In genomic region chr12:79628121-79628774, GRCm38 (mm10) we compare ENCODE assay signal across 13 mouse cellular contexts.
DNase-seq lines count a peak whose midpoint lies in the region; ATAC-seq lines count a peak whose summit lies in the region.
"Had no signal": no experiment of that assay in that cellular context is flagged by ENCODE, and none has a peak within 500 bp of the region (broad histone marks: within the 10 kb centered on the region; RNA-seq: fewer than 3 reads in every experiment).

No protein-coding gene starts in this region.

- no peak for ATAC-seq in forebrain, embryonic 14.5 days
- no peak for ATAC-seq in midbrain, embryonic 16.5 days
- peak; percentile 64 for ATAC-seq in embryonic facial prominence, embryonic 13.5 days (ENCODE audit: insufficient number of reproducible peaks, insufficient read depth, low FRiP score, low TSS enrichment, low read depth)
- no peak for ATAC-seq in granulocyte monocyte progenitor cell, adult 5-6 weeks (replicated peaks; ENCODE audit: poor library complexity, severe bottlenecking)
- ATAC-seq: Patski had no signal

- peak overlapping the region; percentile 78 for H3K27ac ChIP-seq in forebrain, embryonic 10.5 days
- no peak overlapping the region for H3K27ac ChIP-seq in forebrain, embryonic 14.5 days (ENCODE audit: low read depth, low read length)
- peak overlapping the region; percentile 81 for H3K27ac ChIP-seq in midbrain, embryonic 10.5 days (replicated peaks)
- H3K27ac ChIP-seq in midbrain, embryonic 16.5 days (ENCODE audit: low read length): no peak overlapping the region
- peak overlapping the region; percentile 80 for H3K27ac ChIP-seq in embryonic facial prominence, embryonic 13.5 days

- no peaks in the 10 kb centered on the region for H3K9me3 ChIP-seq in forebrain, embryonic 10.5 days
- no peaks in the 10 kb centered on the region for H3K9me3 ChIP-seq in forebrain, embryonic 14.5 days (replicated peaks; ENCODE audit: control insufficient read depth, low read length)
- H3K9me3 ChIP-seq in midbrain, embryonic 10.5 days (replicated peaks): no peaks in the 10 kb centered on the region
- H3K9me3 ChIP-seq in midbrain, embryonic 16.5 days (replicated peaks; ENCODE audit: control insufficient read depth, low read length, poor library complexity, severe bottlenecking): no peaks in the 10 kb centered on the region
- no peaks in the 10 kb centered on the region for H3K9me3 ChIP-seq in embryonic facial prominence, embryonic 13.5 days

- H3K4me1 ChIP-seq in forebrain, embryonic 10.5 days: peaks cover 54% of the 10 kb centered on the region
- peaks cover 15% of the 10 kb centered on the region; the same call in 1 of the 2 replicates for H3K4me1 ChIP-seq in forebrain, embryonic 14.5 days (ENCODE audit: control insufficient read depth, insufficient read depth, low read length)
- H3K4me1 ChIP-seq in midbrain, embryonic 10.5 days: peaks cover 62% of the 10 kb centered on the region
- peaks cover 9% of the 10 kb centered on the region for H3K4me1 ChIP-seq in midbrain, embryonic 16.5 days (ENCODE audit: control insufficient read depth, insufficient read depth, low read length)
- H3K4me1 ChIP-seq in embryonic facial prominence, embryonic 13.5 days: peaks cover 35% of the 10 kb centered on the region

- no peaks in the 10 kb centered on the region for H3K36me3 ChIP-seq in forebrain, embryonic 10.5 days (replicated peaks)
- H3K36me3 ChIP-seq in forebrain, embryonic 14.5 days (ENCODE audit: control insufficient read depth, insufficient read depth, low read length): no peaks in the 10 kb centered on the region
- H3K36me3 ChIP-seq in midbrain, embryonic 10.5 days: no peaks in the 10 kb centered on the region
- no peaks in the 10 kb centered on the region for H3K36me3 ChIP-seq in midbrain, embryonic 16.5 days (ENCODE audit: control insufficient read depth, insufficient read depth, low read length)
- H3K36me3 ChIP-seq in embryonic facial prominence, embryonic 13.5 days: no peaks in the 10 kb centered on the region

- WGBS in forebrain, embryonic 10.5 days: 69% methylated on average over 5 of the region's 5 CpGs
- 66% methylated on average over 5 of the region's 5 CpGs for WGBS in forebrain, embryonic 14.5 days
- WGBS in midbrain, embryonic 10.5 days: 64% methylated on average over 5 of the region's 5 CpGs
- 66% methylated on average over 5 of the region's 5 CpGs for WGBS in midbrain, embryonic 16.5 days
- WGBS in embryonic facial prominence, embryonic 13.5 days: 30% methylated on average over 5 of the region's 5 CpGs

- DNase-seq in forebrain, embryonic 10.5 days (ENCODE audit: extremely low spot score, low spot score): no peak
- DNase-seq in forebrain, embryonic 14.5 days (ENCODE audit: low spot score): no peak
- DNase-seq in midbrain, embryonic 10.5 days (ENCODE audit: low spot score): no peak
- peak; percentile 57 for DNase-seq in naive thymus-derived CD4-positive, alpha-beta T cell, adult 2 months (ENCODE audit: low read depth)
- no peak for DNase-seq in ovary, postnatal 10 days (ENCODE audit: low spot score)
- DNase-seq: cerebellum, adult 9-11 months; gastrocnemius, postnatal 10 days; heart, postnatal 10 days; kidney, postnatal 10 days had no signal

- H3K4me3 ChIP-seq in forebrain, embryonic 10.5 days: no peak overlapping the region
- no peak overlapping the region for H3K4me3 ChIP-seq in forebrain, embryonic 14.5 days (ENCODE audit: low read depth, low read length)
- no peak overlapping the region for H3K4me3 ChIP-seq in midbrain, embryonic 10.5 days
- H3K4me3 ChIP-seq in midbrain, embryonic 16.5 days (ENCODE audit: low read depth, low read length): no peak overlapping the region
- no peak overlapping the region for H3K4me3 ChIP-seq in embryonic facial prominence, embryonic 13.5 days

- H3K4me2 ChIP-seq in forebrain, embryonic 14.5 days (ENCODE audit: low read length): no peak overlapping the region
- H3K4me2 ChIP-seq in midbrain, embryonic 16.5 days (ENCODE audit: low read length): no peak overlapping the region
- H3K4me2 ChIP-seq in embryonic facial prominence, embryonic 13.5 days: no peak overlapping the region

- no peaks in the 10 kb centered on the region for H3K27me3 ChIP-seq in forebrain, embryonic 10.5 days (ENCODE audit: poor library complexity, severe bottlenecking)
- no peaks in the 10 kb centered on the region for H3K27me3 ChIP-seq in forebrain, embryonic 14.5 days (replicated peaks; ENCODE audit: control insufficient read depth, insufficient read depth, low read length)
- no peaks in the 10 kb centered on the region for H3K27me3 ChIP-seq in midbrain, embryonic 10.5 days (ENCODE audit: low read depth, poor library complexity, severe bottlenecking)
- H3K27me3 ChIP-seq in midbrain, embryonic 16.5 days (ENCODE audit: control insufficient read depth, insufficient read depth, low read depth, low read length): no peaks in the 10 kb centered on the region
- H3K27me3 ChIP-seq in embryonic facial prominence, embryonic 13.5 days: no peaks in the 10 kb centered on the region
- H3K27me3 ChIP-seq: Patski had no signal

- H3K9ac ChIP-seq in forebrain, embryonic 14.5 days (ENCODE audit: low read length): no peak overlapping the region
- no peak overlapping the region for H3K9ac ChIP-seq in midbrain, embryonic 16.5 days (ENCODE audit: low read depth, low read length)
- no peak overlapping the region for H3K9ac ChIP-seq in embryonic facial prominence, embryonic 13.5 days

Comparison
In these comparisons a context has a peak if more than half of its experiments do, and no peak if none do; other contexts are left out.
1. H3K27ac ChIP-seq: peak in forebrain, embryonic 10.5 days (single experiment), midbrain, embryonic 10.5 days (single experiment) and embryonic facial prominence, embryonic 13.5 days (single experiment); none in forebrain, embryonic 14.5 days (single experiment) and midbrain, embryonic 16.5 days (single experiment).